Mouse (Mus musculus) kidney, embryonic 15.5 days (tissue): Measurements from ENCODE around the gene Vps13c. TPM values are rescaled to one million over a fixed set of nuclear protein-coding genes. Genes with fewer than 3 reads are reported as not detected.

ENCODE experiments used
- ATAC-seq: fragments of 200-750 bp; cut with Nextera tagmentation; replicated peaks from 2 replicates; pipeline ENCODE4 v1.8.0; 2017; ENCODE audit warnings: moderate TSS enrichment; ENCODE audit not compliant: low FRiP score
- H3K27ac ChIP-seq: fragments of 300-500 bp; sonication (generic); 2 replicates; pipeline ENCODE4 v1.5.1; 2015; ENCODE audit warnings: mild to moderate bottlenecking, inconsistent platforms
- H3K27me3 ChIP-seq: fragments of 300-500 bp; sonication (generic); 2 replicates; pipeline ENCODE4 v1.6.1; 2015; ENCODE audit warnings: inconsistent platforms
- H3K36me3 ChIP-seq: fragments of 300-500 bp; sonication (generic); 2 replicates; pipeline ENCODE4 v1.6.1; 2015; ENCODE audit warnings: inconsistent platforms
- H3K4me1 ChIP-seq: fragments of 300-500 bp; sonication (generic); 2 replicates; pipeline ENCODE4 v1.6.1; 2015; ENCODE audit warnings: inconsistent platforms
- H3K4me2 ChIP-seq: fragments of 300-500 bp; sonication (generic); 2 replicates; pipeline ENCODE4 v1.6.1; 2015; ENCODE audit warnings: moderate library complexity, mild to moderate bottlenecking, inconsistent platforms
- H3K4me3 ChIP-seq: fragments of 300-500 bp; sonication (generic); replicated peaks from 2 replicates; pipeline ENCODE4 v1.5.1; 2015; ENCODE audit warnings: mild to moderate bottlenecking, inconsistent platforms
- H3K9ac ChIP-seq: fragments of 300-500 bp; sonication (generic); 2 replicates; pipeline ENCODE4 v1.6.1; 2015; ENCODE audit warnings: mild to moderate bottlenecking, inconsistent platforms
- H3K9me3 ChIP-seq: fragments of 300-500 bp; sonication (generic); replicated peaks from 2 replicates; pipeline ENCODE4 v1.6.1; 2016; ENCODE audit warnings: inconsistent platforms
- WGBS: fragments of 180-500 bp; shearing (Covaris S2); methylation state at CpG from one replicate; pipeline ENCODE4 v1.1.7; 2015; ENCODE audit warnings: mixed read lengths; 5-methylcytosine and 5-hydroxymethylcytosine counted together
- polyA plus RNA-seq: library from polyadenylated mRNA; unstranded; fragments of >200 nt; fragmentation: Nextera tagmentation; extraction: Ambion mirVana; gene quantifications from 2 replicates; pipeline ENCODE4 v1.2.1, GENCODE M21; 2015

The Vps13c gene
- polyA plus RNA-seq, 1 experiment from 2014 or later, result 4.3 TPM

- 61% methylated on average over 12 of the region's 12 CpGs for WGBS
- no peak overlapping the region for H3K9ac ChIP-seq
- no peak overlapping the region for H3K4me3 ChIP-seq
- ATAC-seq, result no peak
- H3K4me1 ChIP-seq, result 0 out of 2 replicates have a peak, but pooled peaks cover 4% of the 10 kb centered on the region
- no peaks in the 10 kb centered on the region for H3K9me3 ChIP-seq
- no peaks in the 10 kb centered on the region for H3K27me3 ChIP-seq
- no peak overlapping the region for H3K4me2 ChIP-seq
- peaks cover 35% of the 10 kb centered on the region for H3K36me3 ChIP-seq
- H3K27ac ChIP-seq, result no peak overlapping the region
Measured at GRCm38 (mm10) chr9:67896646-67897295, 56.6 kb downstream of the Vps13c start.

- WGBS, result 74% methylated on average over 5 of the region's 5 CpGs
- H3K4me3 ChIP-seq, result no peak overlapping the region
- 0 out of 2 replicates have a peak, but pooled peaks cover 4% of the 10 kb centered on the region for H3K4me1 ChIP-seq
- no peak overlapping the region for H3K4me2 ChIP-seq
- no peak for ATAC-seq
- no peaks in the 10 kb centered on the region for H3K9me3 ChIP-seq
- no peak overlapping the region for H3K9ac ChIP-seq
- H3K27me3 ChIP-seq, result no peaks in the 10 kb centered on the region
- no peak overlapping the region for H3K27ac ChIP-seq
- H3K36me3 ChIP-seq, result peaks cover 36% of the 10 kb centered on the region
Measured at GRCm38 (mm10) chr9:67900398-67900797, 60.2 kb downstream of the Vps13c start.

DNA sequence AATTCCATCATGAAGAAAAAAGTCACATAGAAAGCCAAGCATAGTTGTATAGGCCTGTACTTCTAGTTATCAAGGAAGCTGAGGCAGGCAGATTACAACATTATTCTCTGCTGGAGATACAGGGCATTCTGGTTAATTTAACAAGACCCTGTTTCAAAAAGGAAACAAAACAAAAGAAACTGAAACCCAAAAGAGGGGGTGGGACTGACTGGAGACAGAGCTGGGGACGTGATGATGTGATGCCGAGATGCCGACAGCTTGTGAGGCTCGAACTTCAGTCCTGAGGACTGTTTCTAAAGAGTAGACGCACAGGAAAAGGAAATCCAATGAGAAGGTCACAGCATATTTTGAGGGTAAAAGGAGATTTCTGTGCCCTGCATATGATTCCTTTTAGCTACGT, 64.2 kb downstream of the Vps13c start:
- H3K9ac ChIP-seq, result no peak overlapping the region

DNA sequence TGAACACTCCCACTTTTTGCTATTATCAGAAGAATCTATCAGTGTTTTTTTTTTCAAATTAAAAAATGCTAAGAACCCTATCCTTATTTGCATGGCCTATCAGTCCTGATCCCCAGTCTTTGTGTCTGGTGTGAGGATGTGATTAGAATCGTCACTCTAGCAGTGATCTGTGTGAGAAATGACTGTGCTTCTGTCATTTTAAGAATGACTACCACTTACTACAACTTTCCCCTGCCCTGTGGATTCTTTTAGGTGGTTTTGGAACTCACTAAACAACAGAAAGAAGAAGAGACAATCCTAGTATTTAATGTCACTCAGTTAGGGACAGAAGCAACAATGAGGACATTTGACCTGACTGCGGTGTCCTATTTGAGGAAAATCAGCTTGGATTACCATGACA, 65.3 kb downstream of the Vps13c start:
- 93% methylated on average over 2 of the region's 2 CpGs for WGBS
- ATAC-seq, result no peak
- H3K27me3 ChIP-seq, result no peaks in the 10 kb centered on the region
- H3K4me3 ChIP-seq, result no peak overlapping the region
- no peak overlapping the region for H3K9ac ChIP-seq
- no peaks in the 10 kb centered on the region for H3K4me1 ChIP-seq
- H3K9me3 ChIP-seq, result no peaks in the 10 kb centered on the region
- H3K4me2 ChIP-seq, result no peak overlapping the region
- no peak overlapping the region for H3K27ac ChIP-seq
- peaks cover 67% of the 10 kb centered on the region for H3K36me3 ChIP-seq

More for the DNA sequence above, 64.2 kb downstream of the Vps13c start:
- H3K4me3 ChIP-seq, result no peak overlapping the region
- no peaks in the 10 kb centered on the region for H3K9me3 ChIP-seq
- H3K4me1 ChIP-seq, result no peaks in the 10 kb centered on the region
- no peak overlapping the region for H3K4me2 ChIP-seq
- H3K27ac ChIP-seq, result no peak overlapping the region
- no peak for ATAC-seq
- WGBS, result 87% methylated on average over 6 of the region's 6 CpGs
- peaks cover 55% of the 10 kb centered on the region for H3K36me3 ChIP-seq
- H3K27me3 ChIP-seq, result no peaks in the 10 kb centered on the region

DNA sequence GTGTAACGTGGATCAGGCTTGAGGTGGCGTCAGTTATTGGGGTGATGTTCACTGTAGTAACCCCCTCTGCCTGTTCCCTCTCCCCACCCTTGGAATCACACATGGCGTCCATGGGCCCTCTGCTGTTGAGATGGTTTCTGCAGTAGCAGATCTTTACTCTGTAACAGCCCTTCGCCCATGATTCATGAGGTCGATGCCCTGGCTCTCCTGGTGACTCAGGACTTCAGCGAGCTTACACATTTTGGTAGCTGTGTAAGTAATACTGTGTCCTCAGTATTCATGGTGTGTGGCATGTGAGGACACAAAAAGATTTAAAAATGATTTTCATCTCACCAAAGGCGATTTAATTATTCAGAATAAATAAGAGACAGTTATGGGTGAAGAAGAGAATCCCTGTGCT, 74.5 kb downstream of the Vps13c start:
- 75% methylated on average over 7 of the region's 7 CpGs for WGBS
- Histone ChIP-seq H3K9me3 (no peaks in the 10 kb centered on the region), H3K27me3 (no peaks in the 10 kb centered on the region), H3K4me1 (no peaks in the 10 kb centered on the region), H3K4me2 (no peak overlapping the region), H3K9ac (no peak overlapping the region), H3K4me3 (no peak overlapping the region), H3K36me3 (peaks cover 60% of the 10 kb centered on the region), H3K27ac (no peak overlapping the region)
- ATAC-seq, result no peak

DNA sequence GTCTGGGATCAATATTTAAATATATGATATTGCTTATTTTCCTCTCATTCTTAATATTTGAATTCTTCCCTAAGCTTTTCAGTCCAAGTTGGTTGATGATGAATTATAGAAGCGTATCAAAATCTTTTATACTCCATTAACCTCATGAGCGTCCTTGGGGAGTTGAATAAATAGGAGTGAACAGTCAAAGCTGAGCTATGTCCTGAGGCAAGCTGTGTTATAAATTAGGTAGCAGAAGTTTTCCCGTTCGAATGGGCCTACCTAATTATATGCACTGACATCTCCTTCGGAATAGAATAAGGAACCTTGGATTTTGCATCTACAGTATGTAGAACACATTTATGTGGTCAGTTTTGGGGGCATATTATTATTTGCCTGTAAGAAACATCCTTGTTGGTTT, 82.2 kb downstream of the Vps13c start:
- Histone ChIP-seq H3K36me3 (peaks cover 34% of the 10 kb centered on the region), H3K9me3 (no peaks in the 10 kb centered on the region), H3K27ac (no peak overlapping the region), H3K4me3 (no peak overlapping the region), H3K4me1 (no peaks in the 10 kb centered on the region), H3K4me2 (no peak overlapping the region), H3K27me3 (no peaks in the 10 kb centered on the region), H3K9ac (no peak overlapping the region)
- WGBS, result 65% methylated on average over 5 of the region's 5 CpGs
- no peak for ATAC-seq

- no peak overlapping the region for H3K9ac ChIP-seq
- no peak for ATAC-seq
- no peaks in the 10 kb centered on the region for H3K9me3 ChIP-seq
- H3K4me3 ChIP-seq, result no peak overlapping the region
- H3K27ac ChIP-seq, result no peak overlapping the region
- no peak overlapping the region for H3K4me2 ChIP-seq
- peaks cover 48% of the 10 kb centered on the region for H3K36me3 ChIP-seq
- no peaks in the 10 kb centered on the region for H3K27me3 ChIP-seq
- no peaks in the 10 kb centered on the region for H3K4me1 ChIP-seq
- 77% methylated on average over 7 of the region's 7 CpGs for WGBS
Measured at GRCm38 (mm10) chr9:67930629-67931028, 90.4 kb downstream of the Vps13c start.

DNA sequence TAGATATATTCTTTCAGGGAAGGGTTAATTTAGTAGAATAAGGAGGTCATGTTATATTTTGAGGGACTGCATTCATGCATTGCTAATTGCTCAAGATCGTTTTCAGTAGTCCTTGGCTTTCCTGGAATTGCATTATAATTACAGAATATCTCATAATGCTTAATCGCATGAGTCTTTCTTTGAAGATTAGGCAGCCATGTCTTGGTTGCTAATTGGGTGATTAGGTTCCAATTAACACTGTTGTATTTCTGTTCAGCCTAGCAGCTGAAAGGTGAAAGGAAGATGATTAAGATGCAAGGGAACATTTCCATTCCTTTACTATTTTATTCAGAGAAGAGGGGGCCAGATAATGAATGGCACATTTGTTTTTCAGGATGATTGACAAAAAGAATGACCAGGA, 97.1 kb downstream of the Vps13c start:
- Histone ChIP-seq H3K4me1 (no peaks in the 10 kb centered on the region), H3K27ac (no peak overlapping the region), H3K9me3 (no peaks in the 10 kb centered on the region), H3K36me3 (peaks cover 50% of the 10 kb centered on the region), H3K4me2 (no peak overlapping the region), H3K4me3 (no peak overlapping the region), H3K9ac (no peak overlapping the region), H3K27me3 (no peaks in the 10 kb centered on the region)
- WGBS, result 78% methylated on average over 2 of the region's 2 CpGs
- ATAC-seq, result no peak

GRCm38 (mm10) chr9:67955466-67956010, 115.3 kb downstream of the Vps13c start:
- no peak overlapping the region for H3K4me3 ChIP-seq
- ATAC-seq, result no peak
- no peaks in the 10 kb centered on the region for H3K27me3 ChIP-seq
- H3K4me2 ChIP-seq, result no peak overlapping the region
- no peak overlapping the region for H3K9ac ChIP-seq
- H3K36me3 ChIP-seq, result peaks cover 48% of the 10 kb centered on the region
- WGBS, result 80% methylated on average over 7 of the region's 7 CpGs
- H3K9me3 ChIP-seq, result no peaks in the 10 kb centered on the region
- no peak overlapping the region for H3K27ac ChIP-seq
- no peaks in the 10 kb centered on the region for H3K4me1 ChIP-seq

DNA sequence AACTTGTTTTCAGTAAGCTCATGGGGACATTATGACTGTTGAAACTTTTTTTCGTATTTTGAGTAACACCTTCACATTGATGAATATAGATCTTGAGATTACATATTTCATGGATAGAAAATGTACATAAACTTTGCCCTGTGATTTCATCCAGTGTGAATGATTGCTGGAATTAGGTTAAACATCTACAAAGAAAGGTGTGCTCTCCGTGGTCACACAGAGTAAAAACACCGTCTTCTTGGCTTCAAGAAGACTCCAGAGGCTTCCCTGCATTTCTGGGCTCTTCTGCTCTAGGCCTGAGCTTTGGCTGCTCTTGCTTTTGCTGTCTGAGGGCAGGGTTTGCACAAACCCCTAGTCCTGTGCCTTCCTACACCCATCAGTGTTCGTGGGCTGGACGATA, 121.8 kb downstream of the Vps13c start:
- H3K4me1 ChIP-seq, result peaks cover 3% of the 10 kb centered on the region; the same call in 1 of the 2 replicates
- H3K36me3 ChIP-seq, result peaks cover 19% of the 10 kb centered on the region
- no peak overlapping the region for H3K27ac ChIP-seq
- H3K9ac ChIP-seq, result no peak overlapping the region
- H3K9me3 ChIP-seq, result no peaks in the 10 kb centered on the region
- no peak overlapping the region for H3K4me3 ChIP-seq
- 94% methylated on average over 5 of the region's 5 CpGs for WGBS
- H3K4me2 ChIP-seq, result no peak overlapping the region
- no peaks in the 10 kb centered on the region for H3K27me3 ChIP-seq
- ATAC-seq, result no peak

GRCm38 (mm10) chr9:67965889-67966288, 125.7 kb downstream of the Vps13c start:
- Histone ChIP-seq H3K27me3 (no peaks in the 10 kb centered on the region), H3K9me3 (no peaks in the 10 kb centered on the region), H3K4me3 (no peak overlapping the region), H3K27ac (no peak overlapping the region), H3K4me1 (peaks cover 3% of the 10 kb centered on the region; the same call in 1 of the 2 replicates), H3K36me3 (peaks cover 28% of the 10 kb centered on the region), H3K4me2 (no peak overlapping the region), H3K9ac (no peak overlapping the region)
- 22% methylated on average over 14 of the region's 14 CpGs for WGBS
- ATAC-seq, result peak; percentile 43

DNA sequence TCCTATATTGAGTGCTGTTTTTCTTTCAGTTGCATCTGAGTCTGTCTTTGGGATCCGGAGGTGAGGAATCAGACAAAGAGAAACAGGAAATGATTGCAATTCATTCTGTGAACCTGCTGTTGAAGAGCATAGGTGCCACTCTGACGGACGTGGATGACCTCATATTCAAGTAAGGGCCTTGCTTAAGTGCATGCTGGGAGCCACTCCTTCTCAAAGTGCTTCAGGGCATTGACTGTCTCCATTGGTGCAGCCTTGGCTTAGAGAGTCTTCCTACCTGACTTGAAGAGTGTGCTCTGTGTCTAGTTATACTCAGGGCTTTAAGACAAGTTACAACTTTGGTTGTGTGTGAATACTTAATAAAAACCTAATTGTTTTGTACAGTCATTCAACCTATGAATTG, 126.8 kb downstream of the Vps13c start:
- no peak overlapping the region for H3K9ac ChIP-seq
- no peak overlapping the region for H3K4me3 ChIP-seq
- H3K36me3 ChIP-seq, result peaks cover 25% of the 10 kb centered on the region
- H3K9me3 ChIP-seq, result no peaks in the 10 kb centered on the region
- no peak overlapping the region for H3K27ac ChIP-seq
- 72% methylated on average over 3 of the region's 3 CpGs for WGBS
- no peaks in the 10 kb centered on the region for H3K27me3 ChIP-seq
- H3K4me1 ChIP-seq, result peaks cover 3% of the 10 kb centered on the region; the same call in 1 of the 2 replicates
- no peak overlapping the region for H3K4me2 ChIP-seq
- no peak for ATAC-seq

- Histone ChIP-seq H3K27me3 (no peaks in the 10 kb centered on the region), H3K4me3 (no peak overlapping the region), H3K36me3 (peaks cover 20% of the 10 kb centered on the region), H3K9me3 (no peaks in the 10 kb centered on the region), H3K27ac (no peak overlapping the region), H3K4me1 (no peaks in the 10 kb centered on the region), H3K9ac (no peak overlapping the region), H3K4me2 (no peak overlapping the region)
- 42% methylated on average over 6 of the region's 6 CpGs for WGBS
- no peak for ATAC-seq
Measured at GRCm38 (mm10) chr9:67973451-67973850, 133.3 kb downstream of the Vps13c start.
